Mouse (Mus musculus): Measurements from ENCODE around the gene Cdc34b. TPM values are rescaled to one million over a fixed set of nuclear protein-coding genes. Genes with fewer than 3 reads are reported as not detected.
"Not testable (repeated sequence)": the region's sequence is repeated elsewhere in the genome, so short reads cannot be mapped to it uniquely, and the experiment has no call there.

Cdc34b gene
- under 1 TPM in 1 of 2 experiments, not detected in 1; 0.45 TPM for total RNA-seq (2021)
- long read RNA-seq, experiment 1: 0 reads
- long read RNA-seq, experiment 2: 0 reads

GRCm38 (mm10) chr11:94741732-94742272 is at the start of gene Cdc34b:
Gene Cdc34b (plus strand): TSS chr11:94741782.
- DNase-seq (ENCODE audit: low spot score in 2 of 2): no peak

- not testable (repeated sequence) for DNase-seq (ENCODE audit: low spot score in 2 of 2)
These were observed 49.1 kb upstream of the Cdc34b start for GRCm38 (mm10) chr11:94692502-94692901.

- DNase-seq (ENCODE audit: low spot score in 2 of 2): no peak
These were observed 46.1 kb upstream of the Cdc34b start for GRCm38 (mm10) chr11:94695508-94695907.

GRCm38 (mm10) chr11:94697140-94697539 is 44.4 kb upstream of the Cdc34b start:
- DNase-seq (ENCODE audit: low spot score in 2 of 2): no peak

- no peak for DNase-seq (ENCODE audit: low spot score in 2 of 2)
These were observed 43.7 kb upstream of the Cdc34b start for GRCm38 (mm10) chr11:94697703-94698464.

- DNase-seq (ENCODE audit: low spot score in 2 of 2): no peak
These were observed 42.2 kb upstream of the Cdc34b start for GRCm38 (mm10) chr11:94699399-94699798.

- DNase-seq (ENCODE audit: low spot score in 2 of 2): no peak
These were observed 40.0 kb upstream of the Cdc34b start for GRCm38 (mm10) chr11:94701401-94702215.

GRCm38 (mm10) chr11:94702216-94702610 is 39.4 kb upstream of the Cdc34b start:
- no peak for DNase-seq (ENCODE audit: low spot score in 2 of 2)

- DNase-seq (ENCODE audit: low spot score in 2 of 2): no peak
These were observed 37.6 kb upstream of the Cdc34b start for GRCm38 (mm10) chr11:94704020-94704419.

GRCm38 (mm10) chr11:94704472-94704871 is 37.1 kb upstream of the Cdc34b start, which contains the start of gene Gm11541:
Gene Gm11541 (minus strand): TSS chr11:94704499.
- no peak for DNase-seq (ENCODE audit: low spot score in 2 of 2)

GRCm38 (mm10) chr11:94713246-94713860 is 28.2 kb upstream of the Cdc34b start:
- DNase-seq (ENCODE audit: low spot score in 2 of 2): no peak

GRCm38 (mm10) chr11:94715622-94716021 is 26.0 kb upstream of the Cdc34b start:
- DNase-seq (ENCODE audit: low spot score in 2 of 2): no peak

- no peak for DNase-seq (ENCODE audit: low spot score in 2 of 2)
These were observed 24.8 kb upstream of the Cdc34b start for GRCm38 (mm10) chr11:94716754-94717153.

- DNase-seq (ENCODE audit: low spot score in 2 of 2): no peak
These were observed 24.3 kb upstream of the Cdc34b start for GRCm38 (mm10) chr11:94717239-94717638.

GRCm38 (mm10) chr11:94718113-94718909 is 23.3 kb upstream of the Cdc34b start:
- no peak for DNase-seq (ENCODE audit: low spot score in 2 of 2)

GRCm38 (mm10) chr11:94719216-94719615 is 22.4 kb upstream of the Cdc34b start:
- no peak for DNase-seq (ENCODE audit: low spot score in 2 of 2)

- no peak for DNase-seq (ENCODE audit: low spot score in 2 of 2)
These were observed 14.3 kb upstream of the Cdc34b start for GRCm38 (mm10) chr11:94727306-94727705.

- no peak for DNase-seq (ENCODE audit: low spot score in 2 of 2)
These were observed 13.0 kb upstream of the Cdc34b start for GRCm38 (mm10) chr11:94728545-94728944.

- no peak for DNase-seq (ENCODE audit: low spot score in 2 of 2)
These were observed 12.0 kb upstream of the Cdc34b start for GRCm38 (mm10) chr11:94729565-94729964.

GRCm38 (mm10) chr11:94730261-94730660 is 11.3 kb upstream of the Cdc34b start:
- DNase-seq (ENCODE audit: low spot score in 2 of 2): peak; percentile 71 to 84

- DNase-seq (ENCODE audit: low spot score in 2 of 2): no peak
These were observed 10.4 kb upstream of the Cdc34b start for GRCm38 (mm10) chr11:94731229-94731628.
